Mouse (Mus musculus) naive thymus-derived CD4-positive, alpha-beta T cell, adult 2 months (primary cell): ENCODE measurements around the gene Lcorl.
"Not testable (repeated sequence)": the region's sequence is repeated elsewhere in the genome, so short reads cannot be mapped to it uniquely, and the experiment has no call there.

Experiments
- DNase-seq: peaks from one replicate; pipeline ENCODE4 v3.0.0-alpha.2; 2011; ENCODE audit warnings: low read depth

The Lcorl gene

DNA sequence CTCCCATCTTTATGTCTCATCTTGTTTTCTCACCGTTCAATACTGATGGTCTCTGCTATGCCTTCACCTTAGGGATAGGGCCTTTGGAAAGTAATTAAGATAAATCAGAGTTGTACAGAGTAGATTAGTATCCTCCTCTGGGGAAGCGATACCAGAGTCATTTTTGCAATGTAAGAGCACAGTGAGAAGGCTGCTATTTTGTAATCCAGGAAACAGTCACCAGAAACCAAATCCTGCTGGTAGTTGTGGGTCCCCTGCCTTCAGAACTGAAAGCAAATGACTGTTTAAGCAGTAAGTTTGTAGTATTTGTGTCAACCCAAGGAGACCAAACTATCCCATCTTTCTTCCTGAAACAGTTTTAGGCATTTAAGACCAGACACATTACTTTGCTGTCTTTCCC, 147.8 kb downstream of the Lcorl start:
- DNase-seq = no peak

DNA sequence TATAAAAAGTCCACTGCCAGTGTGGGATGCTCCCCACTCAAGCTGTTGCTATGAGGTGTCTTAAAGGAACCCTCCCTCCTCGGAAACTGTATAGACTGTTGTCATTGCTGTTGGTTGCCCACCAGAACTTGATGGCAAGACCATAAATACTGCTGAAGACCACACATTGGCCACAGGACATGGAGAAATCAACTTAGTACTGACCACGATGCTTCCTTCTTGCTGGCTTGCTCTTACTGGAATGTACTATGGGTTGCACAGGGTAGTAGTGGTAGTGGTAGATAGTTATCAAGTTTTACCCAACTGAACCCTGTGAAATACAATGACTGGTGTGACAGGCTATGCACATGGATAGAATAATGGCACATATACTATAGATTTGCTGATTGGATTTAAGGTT, 150.6 kb downstream of the Lcorl start:
- no peak for DNase-seq

DNA sequence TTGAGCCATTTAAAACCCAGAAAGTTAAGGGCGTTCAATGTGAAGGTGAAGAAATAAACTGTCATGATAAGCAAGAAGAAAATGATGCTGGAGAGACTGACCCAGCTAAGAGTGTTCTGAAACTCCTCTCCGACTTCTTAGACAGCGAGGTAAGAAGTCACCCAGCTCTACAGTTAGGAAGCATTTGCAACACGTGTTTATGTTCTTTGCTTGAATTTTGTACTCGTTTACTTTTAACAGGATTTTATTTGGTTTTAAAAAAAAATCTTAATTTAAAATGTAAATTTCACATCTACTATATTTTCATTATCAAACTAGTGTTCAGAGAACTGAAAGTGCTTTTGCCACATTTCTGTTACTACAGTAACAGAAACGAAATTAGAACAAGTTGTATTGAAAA, 165.7 kb downstream of the Lcorl start:
- no peak for DNase-seq

DNA sequence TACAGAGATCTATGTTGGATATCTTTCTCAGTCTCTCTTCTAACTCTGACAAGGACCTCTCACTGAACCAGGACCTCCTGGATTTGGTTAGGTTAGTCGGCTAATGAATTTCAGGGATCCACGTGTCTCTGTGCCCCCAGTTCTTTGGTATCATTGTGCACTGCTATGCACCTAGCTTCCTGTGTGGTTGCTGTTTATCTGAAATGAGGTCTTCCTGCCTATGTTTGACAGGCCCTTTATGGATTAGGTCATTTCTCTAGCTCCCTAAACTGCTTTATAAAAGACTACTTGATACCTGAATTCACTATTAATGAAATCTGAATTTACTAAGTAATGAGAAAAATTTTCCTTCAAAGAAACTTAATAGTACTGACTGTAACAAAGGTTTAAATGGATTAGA, 166.6 kb downstream of the Lcorl start:
- no peak for DNase-seq

DNA sequence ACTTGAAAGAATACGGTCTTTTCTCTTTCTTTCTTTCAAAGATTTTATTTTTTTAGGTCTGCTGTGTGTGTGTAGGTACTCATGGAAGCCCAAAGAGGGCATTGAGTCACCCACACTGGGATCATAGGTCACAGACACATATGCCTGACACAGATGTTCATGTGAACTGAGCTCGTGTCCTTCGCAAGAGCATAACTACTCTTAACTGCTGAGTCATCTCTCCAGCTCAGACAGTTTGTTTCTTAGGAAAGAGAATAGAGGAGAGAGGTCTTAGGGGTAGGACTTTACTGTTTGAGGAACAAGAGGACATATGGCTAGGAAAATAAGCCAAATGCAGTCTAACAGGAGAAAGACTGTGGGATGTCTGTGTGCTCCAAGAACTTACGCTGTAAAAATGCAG, 168.3 kb downstream of the Lcorl start:
- DNase-seq = no peak

DNA sequence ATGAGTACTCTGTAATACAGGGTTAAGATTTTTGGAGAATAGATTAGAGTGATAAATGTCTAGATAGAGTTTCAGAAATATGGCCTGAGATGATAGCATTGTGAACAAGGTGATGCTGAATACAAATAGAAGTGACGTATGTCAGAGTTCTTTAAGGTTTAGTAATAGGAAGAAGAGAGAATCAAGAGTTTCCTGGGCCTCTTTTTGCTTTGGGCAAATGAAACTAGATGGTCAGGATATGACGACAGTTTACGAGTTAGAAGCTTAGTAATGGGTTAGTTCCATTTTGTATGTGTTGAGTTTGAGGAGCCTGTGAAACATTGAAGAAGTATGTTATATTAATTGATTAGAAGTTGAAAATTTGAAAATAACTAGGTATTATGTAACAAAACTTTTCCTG, 171.2 kb downstream of the Lcorl start:
- no peak for DNase-seq

DNA sequence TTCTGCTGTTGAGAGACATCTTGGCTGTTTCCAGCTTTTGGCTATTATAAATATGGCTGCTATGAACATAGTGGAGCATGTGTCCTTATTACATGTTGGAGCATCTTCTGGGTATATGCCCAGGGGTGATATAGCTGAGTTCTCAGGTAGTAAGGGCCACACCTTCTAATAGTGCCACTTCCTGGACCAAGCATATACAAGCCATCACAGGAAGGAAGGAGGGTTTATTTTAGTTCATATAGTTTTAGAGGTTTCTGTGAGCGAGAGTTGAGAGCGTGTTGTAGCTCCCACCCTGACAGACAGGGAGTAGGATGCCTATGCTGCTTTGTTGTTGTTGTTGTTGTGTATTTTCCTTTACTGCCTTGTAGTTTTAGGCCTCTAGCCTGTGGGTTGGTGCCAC, 172.2 kb downstream of the Lcorl start:
- no peak for DNase-seq

DNA sequence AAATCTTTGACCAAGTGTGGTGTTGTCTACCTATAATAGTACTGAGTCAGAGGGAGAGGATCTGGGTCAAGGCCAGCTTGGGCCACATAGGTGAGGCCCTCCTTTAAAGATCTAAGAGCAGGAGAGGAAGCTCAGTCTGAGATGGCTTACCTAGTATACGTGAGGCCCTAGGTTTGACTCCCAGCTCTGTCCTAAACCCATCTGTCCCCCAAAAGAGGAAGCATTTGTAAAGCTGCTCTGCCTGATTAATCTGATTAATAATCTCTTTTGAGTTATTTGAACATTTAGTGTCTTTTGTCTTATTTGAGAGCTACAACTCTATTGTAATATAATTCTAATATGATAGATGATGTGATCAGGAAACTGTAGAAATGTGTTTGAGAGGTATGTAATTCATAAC, 174.0 kb downstream of the Lcorl start:
- DNase-seq = no peak

DNA sequence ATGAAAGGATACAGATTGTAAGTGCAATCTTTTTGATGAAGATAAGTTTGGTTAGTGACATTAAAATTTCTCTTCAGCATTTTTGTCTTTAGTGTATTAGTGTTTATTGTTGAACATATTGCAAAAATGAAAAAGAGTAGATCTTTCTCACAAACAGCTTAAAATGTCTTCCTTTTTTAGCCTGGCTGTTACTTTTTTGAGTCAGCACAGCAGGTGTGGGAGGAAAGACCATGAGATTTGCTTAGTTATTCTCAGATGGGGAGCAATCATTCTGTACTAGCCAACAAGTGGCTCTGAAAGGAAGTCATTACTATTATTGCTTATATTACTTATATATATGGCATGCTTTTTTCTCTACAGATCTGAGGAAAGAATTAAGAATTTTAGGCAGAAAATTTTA, 177.5 kb downstream of the Lcorl start:
- DNase-seq = no peak

DNA sequence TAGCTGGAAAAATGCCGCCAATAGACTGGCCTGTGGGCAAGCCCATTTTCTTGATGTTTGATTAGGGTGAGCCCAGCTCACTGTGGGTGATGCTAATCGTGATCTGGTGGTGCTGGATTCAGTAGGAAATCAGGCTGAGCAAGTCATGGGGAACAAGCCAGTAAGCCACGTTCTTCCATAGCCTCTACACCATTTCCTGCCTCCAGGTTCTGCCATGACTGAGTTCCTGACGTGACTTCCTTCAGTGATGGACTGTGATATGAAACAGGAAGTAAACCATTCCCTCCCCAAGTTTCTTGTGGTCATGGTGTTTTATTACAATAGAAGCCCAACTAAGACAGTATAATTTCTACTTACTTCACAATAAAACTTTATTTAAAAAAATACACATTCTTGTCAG, 179.8 kb downstream of the Lcorl start:
- no peak for DNase-seq

DNA sequence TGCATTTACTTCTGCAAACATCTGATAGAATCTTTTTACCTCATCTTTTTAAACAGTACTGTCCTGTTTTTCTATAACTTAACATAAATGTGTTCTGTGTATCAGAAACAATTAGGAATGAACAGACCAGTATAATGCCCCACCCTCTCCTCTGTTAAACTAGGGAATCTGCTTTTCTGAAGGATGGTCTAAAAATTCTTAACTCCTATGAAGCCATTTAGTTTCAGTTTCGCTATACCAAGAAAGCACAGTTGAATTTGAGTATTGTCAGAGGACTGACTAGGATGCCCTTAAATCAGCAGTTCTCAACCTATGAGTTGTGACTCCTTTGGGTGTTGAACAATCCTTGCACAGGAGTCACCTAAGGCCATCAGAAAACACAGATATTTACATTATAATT, 182.4 kb downstream of the Lcorl start:
- DNase-seq = peak; percentile 24

DNA sequence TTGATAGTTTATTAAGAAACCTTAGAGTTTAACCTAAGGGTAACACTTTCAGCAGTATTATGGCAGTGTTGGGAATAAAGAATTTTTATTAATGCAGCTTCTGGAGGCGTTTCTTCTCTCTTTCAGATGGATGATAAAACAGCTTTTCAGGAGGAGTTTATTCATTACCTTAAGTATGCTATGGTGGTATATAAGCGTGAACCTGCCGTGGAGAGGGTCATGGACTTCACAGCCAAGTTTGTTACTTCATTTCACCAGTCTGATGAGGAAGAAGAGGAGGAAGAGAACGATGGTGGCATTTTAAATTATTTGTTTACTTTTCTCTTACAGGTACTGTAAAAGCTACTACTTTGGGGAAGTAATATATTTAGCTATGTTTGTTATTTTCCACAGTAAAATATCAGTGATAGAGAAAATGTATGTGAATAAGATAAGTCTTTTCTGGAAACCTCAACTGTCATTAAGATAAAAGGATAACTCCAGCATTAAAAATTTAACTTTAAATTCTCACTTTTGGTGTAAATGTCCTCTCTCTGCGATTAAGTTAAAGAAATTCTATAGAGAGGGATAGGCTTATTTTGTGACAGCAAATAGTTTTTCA, 186.4 kb downstream of the Lcorl start:
- no peak for DNase-seq

DNA sequence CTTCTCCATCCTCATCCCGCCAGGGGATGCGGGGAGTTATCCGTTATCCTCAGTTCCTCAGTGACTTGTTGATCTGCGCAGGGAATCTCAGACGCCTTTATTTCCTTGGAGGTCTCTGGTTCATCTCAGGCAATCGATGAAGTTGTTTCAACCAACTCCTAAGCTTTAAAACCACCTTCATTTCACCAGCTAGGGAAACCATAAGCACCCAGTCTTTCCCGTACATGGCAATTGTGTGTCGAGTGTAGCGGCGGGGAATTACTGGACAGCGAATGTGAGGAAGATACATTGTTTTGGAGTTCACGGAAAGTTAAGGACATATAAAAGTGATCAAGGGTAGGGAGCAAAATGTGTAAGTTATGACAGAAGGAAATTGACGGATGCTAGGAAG, 187.1 kb downstream of the Lcorl start:
- DNase-seq = no peak

DNA sequence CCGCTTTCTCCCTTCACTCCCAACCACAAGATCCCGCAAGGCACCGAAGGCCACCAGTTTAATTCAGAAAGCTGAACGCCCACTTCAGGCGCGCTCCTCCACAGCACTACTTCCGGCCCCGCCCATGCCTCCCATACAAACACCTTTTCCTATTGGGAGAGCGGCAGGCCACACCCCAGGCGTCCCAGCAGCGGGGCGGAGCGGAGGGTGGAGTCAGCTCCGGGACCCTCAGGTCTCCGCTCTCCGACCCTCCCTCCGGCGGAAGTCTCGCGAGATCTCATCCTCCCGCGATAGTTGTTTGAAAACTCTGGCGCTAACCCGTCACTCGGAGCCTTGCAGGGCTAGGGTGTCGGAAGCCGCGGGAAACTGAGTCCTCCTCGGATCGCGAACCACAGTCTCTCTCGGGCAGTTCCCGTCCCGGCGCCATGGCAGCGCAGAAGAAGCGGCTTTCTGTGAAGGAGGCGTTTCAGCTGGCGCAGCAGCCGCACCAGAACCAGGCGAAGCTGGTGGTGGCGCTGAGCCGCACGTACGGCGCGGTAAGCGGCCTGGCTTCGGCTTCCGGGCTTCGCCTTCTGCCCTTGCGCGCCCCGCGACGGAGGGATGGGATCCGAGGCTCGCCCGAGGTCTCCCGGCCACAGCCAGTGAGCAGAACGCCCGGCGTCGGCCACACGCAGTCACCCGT, 187.7 kb downstream of the Lcorl start, which contains the start of gene Ncapg:
TSS of gene Ncapg (plus strand) at position 322 of the 682 bp plus-strand sequence.
- DNase-seq = peak; percentile 99

DNA sequence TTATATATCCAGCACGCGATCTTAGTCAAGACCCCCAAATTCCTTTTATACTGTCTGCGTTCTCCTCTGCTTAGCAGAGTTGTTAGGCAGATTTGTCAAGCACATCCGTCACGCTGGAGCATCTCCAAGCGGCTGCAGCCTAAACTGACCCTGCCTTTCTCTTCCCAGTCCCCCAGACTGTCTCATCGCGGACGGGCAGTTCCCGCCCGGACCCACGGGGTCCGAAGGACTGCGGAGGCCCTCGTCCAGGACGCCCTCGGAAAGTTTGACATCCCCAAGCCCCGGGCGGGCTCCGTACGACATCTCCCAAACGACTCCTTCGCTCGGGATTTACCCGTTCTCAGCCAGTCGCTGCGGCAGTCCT, 188.2 kb downstream of the Lcorl start:
- DNase-seq = no peak

DNA sequence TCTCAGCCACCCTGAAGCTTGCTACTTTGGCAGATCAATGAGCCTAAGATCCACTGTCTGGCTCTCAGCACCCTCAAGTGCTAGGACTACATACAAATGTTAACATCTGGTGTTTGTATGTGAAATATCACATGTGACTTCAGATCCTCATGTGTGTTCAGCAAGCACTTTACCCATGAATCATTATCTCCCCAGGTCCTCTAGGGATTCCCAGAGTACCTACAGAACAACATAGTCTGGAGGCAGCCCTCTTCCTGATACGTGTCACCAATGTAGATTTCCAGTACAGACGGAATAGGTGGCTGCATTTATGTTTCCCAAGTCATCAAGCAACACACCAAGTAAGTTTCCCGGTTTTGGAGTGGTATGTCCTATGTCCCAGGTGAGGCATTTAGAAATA, 188.6 kb downstream of the Lcorl start:
- DNase-seq = peak; percentile 51

DNA sequence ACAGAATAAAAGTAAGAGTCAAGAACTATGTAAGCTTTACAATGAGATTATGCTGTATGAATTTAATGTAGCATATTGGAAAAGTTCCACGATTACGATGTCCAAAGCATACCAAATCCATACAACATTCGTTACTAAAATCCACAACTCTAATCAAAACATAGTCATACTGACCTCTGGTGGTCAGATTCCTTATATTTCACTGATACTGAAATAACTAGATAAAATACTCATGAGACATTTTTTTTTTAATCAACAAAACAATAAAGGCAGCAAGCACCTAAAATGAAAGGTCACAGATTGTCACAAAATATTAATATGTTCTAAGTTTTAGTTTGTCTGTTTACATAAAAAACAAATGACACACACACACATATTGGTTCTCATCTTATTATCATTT, 189.1 kb downstream of the Lcorl start:
- peak; percentile 54 for DNase-seq

DNA sequence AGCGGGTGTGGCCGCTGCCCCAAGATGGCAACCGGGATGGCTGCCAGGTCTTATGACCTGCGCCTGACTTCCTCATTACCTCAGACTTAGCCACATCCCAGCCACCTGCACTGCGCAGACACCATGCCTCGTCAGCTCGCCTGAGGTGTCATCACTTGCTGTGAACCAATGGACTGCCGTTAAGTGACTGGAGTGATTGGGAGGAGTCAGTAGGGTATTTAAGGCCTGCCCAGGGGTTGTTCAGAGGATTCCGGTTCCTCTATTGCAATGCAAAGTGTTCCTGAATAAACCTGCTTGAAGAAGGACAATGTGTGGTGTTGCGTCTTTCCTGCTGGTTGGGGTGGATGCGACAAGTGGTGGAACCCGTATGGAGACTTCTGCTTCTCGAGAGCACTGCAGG, 199.0 kb downstream of the Lcorl start:
- DNase-seq = not testable (repeated sequence)

DNA sequence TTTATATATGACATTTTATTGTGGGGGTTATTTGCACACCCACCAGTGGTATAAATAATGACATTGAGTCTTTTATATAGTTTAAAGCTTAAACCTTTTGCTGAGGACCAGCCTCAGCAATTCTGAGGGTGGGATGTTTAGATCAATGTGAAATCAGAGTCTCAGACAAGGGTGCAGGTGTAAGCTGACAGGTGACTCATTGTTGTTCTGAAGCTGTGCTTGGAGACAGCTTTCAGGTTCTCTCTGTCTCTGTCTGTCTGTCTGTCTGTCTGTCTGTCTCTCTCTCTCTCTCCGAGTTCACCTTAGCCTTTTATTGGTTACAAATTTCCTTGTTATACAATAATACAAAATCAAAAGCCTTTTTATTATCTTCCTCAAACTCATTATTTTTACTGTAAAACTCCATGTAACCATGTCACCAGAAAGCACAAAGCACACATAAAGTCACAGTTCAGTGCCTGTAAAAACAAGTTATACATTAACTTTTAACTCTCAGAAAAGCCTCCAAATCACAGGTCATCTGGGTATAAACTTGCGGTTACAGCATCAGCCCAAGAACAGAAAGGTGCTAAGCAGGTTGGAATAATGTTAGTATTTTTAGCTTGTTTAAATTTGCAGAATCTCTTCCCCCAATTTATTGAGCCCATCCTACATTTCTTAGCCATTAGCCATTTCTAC, 206.2 kb downstream of the Lcorl start:
- DNase-seq = no peak
